In genomic region chr7:24082457-24083235, GRCm38 (mm10) we compare ENCODE assay signal across 8 mouse cellular contexts. TPM values are rescaled to one million over a fixed set of nuclear protein-coding genes. Genes with fewer than 3 reads are reported as not detected.
DNase-seq lines count a peak whose midpoint lies in the region; ATAC-seq and TF ChIP-seq lines count a peak whose summit lies in the region.

No protein-coding gene starts in this region.

- peak overlapping the region; percentile 78 for H3K9ac ChIP-seq in heart, embryonic 13.5 days
- peak overlapping the region; percentile 58 for H3K9ac ChIP-seq in heart, postnatal 0 days (replicated peaks; ENCODE audit: low read depth, low read length)
- peak overlapping the region; percentile 85 for H3K9ac ChIP-seq in liver, embryonic 13.5 days
- peak overlapping the region; percentile 24 for H3K9ac ChIP-seq in stomach, embryonic 15.5 days

- no peak for TF ChIP-seq CTCF in heart, postnatal 0 days (IDR thresholded peaks at IDR 0.05; ENCODE audit: low read depth)

- WGBS in heart, embryonic 13.5 days, result 46% methylated on average over 15 of the region's 15 CpGs
- 39% methylated on average over 15 of the region's 15 CpGs for WGBS in heart, postnatal 0 days
- WGBS in liver, embryonic 13.5 days (ENCODE audit: insufficient replicate concordance), result 36% methylated on average over 15 of the region's 15 CpGs
- WGBS in stomach, embryonic 15.5 days, result 36% methylated on average over 15 of the region's 15 CpGs

- H3K4me1 ChIP-seq in heart, embryonic 13.5 days, result peaks cover 15% of the 10 kb centered on the region
- peaks cover 10% of the 10 kb centered on the region; the same call in 1 of the 2 replicates for H3K4me1 ChIP-seq in heart, postnatal 0 days (ENCODE audit: control insufficient read depth, insufficient read depth)
- peaks cover 28% of the 10 kb centered on the region for H3K4me1 ChIP-seq in liver, embryonic 13.5 days (replicated peaks)
- peaks cover 7% of the 10 kb centered on the region; the same call in 1 of the 2 replicates for H3K4me1 ChIP-seq in stomach, embryonic 15.5 days

- H3K4me2 ChIP-seq in heart, embryonic 13.5 days, result peak overlapping the region; percentile 80
- H3K4me2 ChIP-seq in heart, postnatal 0 days (ENCODE audit: low read depth, low read length), result peak overlapping the region; percentile 73
- peak overlapping the region; percentile 93 for H3K4me2 ChIP-seq in liver, embryonic 13.5 days
- H3K4me2 ChIP-seq in stomach, embryonic 15.5 days, result peak overlapping the region; percentile 84

- peak overlapping the region; percentile 72 for H3K27ac ChIP-seq in heart, embryonic 13.5 days (replicated peaks)
- peak overlapping the region; percentile 59 for H3K27ac ChIP-seq in heart, postnatal 0 days (ENCODE audit: low read depth)
- H3K27ac ChIP-seq in liver, embryonic 13.5 days, result peak overlapping the region; percentile 92
- H3K27ac ChIP-seq in stomach, embryonic 15.5 days, result peak overlapping the region; percentile 80; the same call in 1 of the 2 replicates

- DNase-seq in heart, adult 9 months (ENCODE audit: low spot score in 2 of 2), result no peak
- DNase-seq in CD4-positive, CD25-positive, alpha-beta regulatory T cell, adult 2 months (ENCODE audit: low read depth, low spot score), result peak; percentile 18
- peak; percentile 13 for DNase-seq in c-Kit-positive CD71-negative TER-119-negative erythroid progenitor cells, embryonic 14.5 days (ENCODE audit: low read depth)
- no peak for DNase-seq in heart, postnatal 0 days (ENCODE audit: low spot score)
- no peak for DNase-seq in liver, embryonic 13.5 days
- DNase-seq in urinary bladder, postnatal 25 days (ENCODE audit: low spot score), result no peak

- TF ChIP-seq EP300 in heart, postnatal 0 days (IDR thresholded peaks at IDR 0.05; ENCODE audit: low read depth), result no peak

- peaks cover 35% of the 10 kb centered on the region for H3K36me3 ChIP-seq in heart, embryonic 13.5 days
- 0 out of 2 replicates have a peak, but pooled peaks cover 8% of the 10 kb centered on the region for H3K36me3 ChIP-seq in heart, postnatal 0 days (replicated peaks; ENCODE audit: control insufficient read depth, insufficient read depth, low read length)
- peaks cover 34% of the 10 kb centered on the region for H3K36me3 ChIP-seq in liver, embryonic 13.5 days
- H3K36me3 ChIP-seq in stomach, embryonic 15.5 days, result peaks cover 19% of the 10 kb centered on the region

- H3K27me3 ChIP-seq in heart, embryonic 13.5 days (replicated peaks), result no peaks in the 10 kb centered on the region; the same call in 1 of the 2 replicates
- no peaks in the 10 kb centered on the region for H3K27me3 ChIP-seq in heart, postnatal 0 days (ENCODE audit: control insufficient read depth, insufficient read depth, low read length)
- peaks cover 4% of the 10 kb centered on the region for H3K27me3 ChIP-seq in liver, embryonic 13.5 days
- no peaks in the 10 kb centered on the region for H3K27me3 ChIP-seq in stomach, embryonic 15.5 days (replicated peaks)

- no peak for ATAC-seq in heart, embryonic 13.5 days (ENCODE audit: extremely low read depth, insufficient number of reproducible peaks, low FRiP score, low TSS enrichment)
- no peak for ATAC-seq in heart, postnatal 0 days (ENCODE audit: insufficient read depth, low read depth)
- peak; percentile 58 for ATAC-seq in liver, embryonic 13.5 days (ENCODE audit: low read depth)
- ATAC-seq in stomach, embryonic 15.5 days (ENCODE audit: insufficient read depth, low FRiP score, low read depth), result peak; percentile 3; the same call in 1 of the 2 replicates

- H3K4me3 ChIP-seq in heart, embryonic 13.5 days, result peak overlapping the region; percentile 62
- peak overlapping the region; percentile 67 for H3K4me3 ChIP-seq in heart, postnatal 0 days (ENCODE audit: low read depth, low read length)
- H3K4me3 ChIP-seq in liver, embryonic 13.5 days (replicated peaks), result peak overlapping the region; percentile 80
- peak overlapping the region; percentile 59 for H3K4me3 ChIP-seq in stomach, embryonic 15.5 days (replicated peaks)

- H3K9me3 ChIP-seq in heart, embryonic 13.5 days, result no peaks in the 10 kb centered on the region
- H3K9me3 ChIP-seq in heart, postnatal 0 days (replicated peaks; ENCODE audit: control insufficient read depth, low read length), result no peaks in the 10 kb centered on the region
- H3K9me3 ChIP-seq in liver, embryonic 13.5 days (replicated peaks), result 0 out of 2 replicates have a peak, but pooled peaks cover 2% of the 10 kb centered on the region
- no peaks in the 10 kb centered on the region for H3K9me3 ChIP-seq in stomach, embryonic 15.5 days

RNA-seq across cellular contexts. Expression of gene Zfp180, which starts 0.9 kb away (rescaled TPM):
- polyA plus RNA-seq in heart, embryonic 13.5 days (2015; fragmentation: Nextera tagmentation; extraction: Ambion mirVana), result 13.0 and 14.9 TPM in 2 replicates
- total RNA-seq in heart, postnatal 0 days (2014; rRNA removed; ENCODE audit: low replicate concordance), result 10.3 and 19.5 TPM in 2 replicates
- 6.9 and 7.1 TPM in 2 replicates for polyA plus RNA-seq in heart, postnatal 0 days (2015; fragmentation: Nextera tagmentation; extraction: Ambion mirVana)
- 10.0 and 13.1 TPM in 2 replicates for polyA plus RNA-seq in liver, embryonic 13.5 days (2015; fragmentation: Nextera tagmentation; extraction: Ambion mirVana)
- polyA plus RNA-seq in stomach, embryonic 15.5 days (2015; fragmentation: Nextera tagmentation; extraction: Ambion mirVana), result 16.7 and 17.3 TPM in 2 replicates

RNA-seq across cellular contexts. Expression of gene Zfp112, which starts 29.5 kb away (rescaled TPM):
- 4.5 and 5.4 TPM in 2 replicates for polyA plus RNA-seq in heart, embryonic 13.5 days (2015; fragmentation: Nextera tagmentation; extraction: Ambion mirVana)
- 2.2 and 4.3 TPM in 2 replicates for total RNA-seq in heart, postnatal 0 days (2014; rRNA removed; ENCODE audit: low replicate concordance)
- 3.8 and 3.9 TPM in 2 replicates for polyA plus RNA-seq in heart, postnatal 0 days (2015; fragmentation: Nextera tagmentation; extraction: Ambion mirVana)
- polyA plus RNA-seq in liver, embryonic 13.5 days (2015; fragmentation: Nextera tagmentation; extraction: Ambion mirVana), result 1.0 TPM in 2 replicates
- polyA plus RNA-seq in stomach, embryonic 15.5 days (2015; fragmentation: Nextera tagmentation; extraction: Ambion mirVana), result 6.8 and 7.4 TPM in 2 replicates

RNA-seq across cellular contexts. Expression of gene Vmn1r183, which starts 29.6 kb away (rescaled TPM):
- not detected in 2 replicates for polyA plus RNA-seq in heart, embryonic 13.5 days (2015; fragmentation: Nextera tagmentation; extraction: Ambion mirVana)
- total RNA-seq in heart, postnatal 0 days (2014; rRNA removed; ENCODE audit: low replicate concordance), result not detected in 2 replicates
- polyA plus RNA-seq in heart, postnatal 0 days (2015; fragmentation: Nextera tagmentation; extraction: Ambion mirVana), result not detected in 2 replicates
- polyA plus RNA-seq in liver, embryonic 13.5 days (2015; fragmentation: Nextera tagmentation; extraction: Ambion mirVana), result not detected in 2 replicates
- not detected in 2 replicates for polyA plus RNA-seq in stomach, embryonic 15.5 days (2015; fragmentation: Nextera tagmentation; extraction: Ambion mirVana)

RNA-seq across cellular contexts. Expression of gene Zfp235, which starts 51.3 kb away (rescaled TPM):
- 5.9 and 9.1 TPM in 2 replicates for polyA plus RNA-seq in heart, embryonic 13.5 days (2015; fragmentation: Nextera tagmentation; extraction: Ambion mirVana)
- 7.7 and 8.6 TPM in 2 replicates for total RNA-seq in heart, postnatal 0 days (2014; rRNA removed; ENCODE audit: low replicate concordance)
- polyA plus RNA-seq in heart, postnatal 0 days (2015; fragmentation: Nextera tagmentation; extraction: Ambion mirVana), result 4.9 and 5.6 TPM in 2 replicates
- 3.8 and 4.6 TPM in 2 replicates for polyA plus RNA-seq in liver, embryonic 13.5 days (2015; fragmentation: Nextera tagmentation; extraction: Ambion mirVana)
- polyA plus RNA-seq in stomach, embryonic 15.5 days (2015; fragmentation: Nextera tagmentation; extraction: Ambion mirVana), result 13.5 and 14.0 TPM in 2 replicates

Comparison
In these comparisons a context has a peak if more than half of its experiments do, and no peak if none do; other contexts are left out.
1. ATAC-seq: peak in liver, embryonic 13.5 days (single experiment) and stomach, embryonic 15.5 days (single experiment); none in heart, embryonic 13.5 days (single experiment) and heart, postnatal 0 days (single experiment).
2. H3K9ac ChIP-seq: peak in every context shown above with its lines; median percentile 85 in liver, embryonic 13.5 days; 78 in heart, embryonic 13.5 days; 58 in heart, postnatal 0 days; 24 in stomach, embryonic 15.5 days.
3. DNase-seq: peak in CD4-positive, CD25-positive, alpha-beta regulatory T cell, adult 2 months (single experiment) and c-Kit-positive CD71-negative TER-119-negative erythroid progenitor cells, embryonic 14.5 days (single experiment); none in heart, adult 9 months (0 of 2), heart, postnatal 0 days (single experiment), liver, embryonic 13.5 days (single experiment) and urinary bladder, postnatal 25 days (single experiment).
4. Peak in every context shown above with its lines, with median percentiles within 50 percentile points of each other: H3K27ac ChIP-seq, H3K4me2 ChIP-seq and H3K4me3 ChIP-seq.